Mouse (Mus musculus) thymus, postnatal 0 days (tissue): Measurements from ENCODE around the gene Ccdc102a. TPM values are rescaled to one million over a fixed set of nuclear protein-coding genes. Genes with fewer than 3 reads are reported as not detected.
"Not testable (repeated sequence)": the region's sequence is repeated elsewhere in the genome, so short reads cannot be mapped to it uniquely, and the experiment has no call there.

Experiments
- DNase-seq: peaks from one replicate; pipeline ENCODE4 v3.0.0-alpha.2; 2015; ENCODE audit warnings: low spot score
- polyA plus RNA-seq: library from polyadenylated mRNA; unstranded; fragments of >200 nt; fragmentation: Nextera tagmentation; extraction: Ambion mirVana; gene quantifications from 2 replicates; pipeline ENCODE4 v1.2.1, GENCODE M21; 2015

Ccdc102a gene
- polyA plus RNA-seq, 1 experiment from 2014 or later = 9.4 TPM

- no peak for DNase-seq
Measured at GRCm38 (mm10) chr8:94875096-94875870, 42.6 kb downstream of the Ccdc102a start.

GRCm38 (mm10) chr8:94874358-94874757, 43.5 kb downstream of the Ccdc102a start:
- peak; percentile 73 for DNase-seq

- no peak for DNase-seq
Measured at GRCm38 (mm10) chr8:94872576-94872975, 45.3 kb downstream of the Ccdc102a start.

GRCm38 (mm10) chr8:94872156-94872555, 45.7 kb downstream of the Ccdc102a start:
- no peak for DNase-seq

- DNase-seq = peak; percentile 25
Measured at GRCm38 (mm10) chr8:94871108-94871894, 46.6 kb downstream of the Ccdc102a start.

GRCm38 (mm10) chr8:94870474-94871107, 47.3 kb downstream of the Ccdc102a start:
- no peak for DNase-seq

GRCm38 (mm10) chr8:94870003-94870402, 47.9 kb downstream of the Ccdc102a start:
- no peak for DNase-seq

GRCm38 (mm10) chr8:94869146-94869545, 48.8 kb downstream of the Ccdc102a start:
- no peak for DNase-seq

GRCm38 (mm10) chr8:94866921-94867320, 51.0 kb downstream of the Ccdc102a start:
- DNase-seq = no peak

- no peak for DNase-seq
Measured at GRCm38 (mm10) chr8:94865292-94865691, 52.6 kb downstream of the Ccdc102a start.

GRCm38 (mm10) chr8:94863897-94864673, 53.8 kb downstream of the Ccdc102a start:
- no peak for DNase-seq

GRCm38 (mm10) chr8:94862487-94863220, 55.2 kb downstream of the Ccdc102a start:
- no peak for DNase-seq

- DNase-seq = peak; percentile 50
Measured at GRCm38 (mm10) chr8:94861352-94861910, 56.5 kb downstream of the Ccdc102a start.

- peak; percentile 86 for DNase-seq
Measured at GRCm38 (mm10) chr8:94857346-94858173, 60.3 kb downstream of the Ccdc102a start, which contains the start of gene Polr2c. TSS of gene Polr2c (plus strand) at chr8:94857450.

- DNase-seq = no peak
Measured at GRCm38 (mm10) chr8:94857011-94857345, 60.9 kb downstream of the Ccdc102a start.

GRCm38 (mm10) chr8:94854761-94855160, 63.1 kb downstream of the Ccdc102a start:
- DNase-seq = not testable (repeated sequence)
